Mouse (Mus musculus) kidney, postnatal 4 days (tissue): ENCODE results near the gene Prph.
"Not testable (repeated sequence)": the region's sequence is repeated elsewhere in the genome, so short reads cannot be mapped to it uniquely, and the experiment has no call there.

Source experiments
- DNase-seq, 2 experiments: peaks; one replicate each; pipeline ENCODE4 v3.0.0; 2021; ENCODE audit warnings: mixed read lengths in 2 of 2

Gene Prph

DNA sequence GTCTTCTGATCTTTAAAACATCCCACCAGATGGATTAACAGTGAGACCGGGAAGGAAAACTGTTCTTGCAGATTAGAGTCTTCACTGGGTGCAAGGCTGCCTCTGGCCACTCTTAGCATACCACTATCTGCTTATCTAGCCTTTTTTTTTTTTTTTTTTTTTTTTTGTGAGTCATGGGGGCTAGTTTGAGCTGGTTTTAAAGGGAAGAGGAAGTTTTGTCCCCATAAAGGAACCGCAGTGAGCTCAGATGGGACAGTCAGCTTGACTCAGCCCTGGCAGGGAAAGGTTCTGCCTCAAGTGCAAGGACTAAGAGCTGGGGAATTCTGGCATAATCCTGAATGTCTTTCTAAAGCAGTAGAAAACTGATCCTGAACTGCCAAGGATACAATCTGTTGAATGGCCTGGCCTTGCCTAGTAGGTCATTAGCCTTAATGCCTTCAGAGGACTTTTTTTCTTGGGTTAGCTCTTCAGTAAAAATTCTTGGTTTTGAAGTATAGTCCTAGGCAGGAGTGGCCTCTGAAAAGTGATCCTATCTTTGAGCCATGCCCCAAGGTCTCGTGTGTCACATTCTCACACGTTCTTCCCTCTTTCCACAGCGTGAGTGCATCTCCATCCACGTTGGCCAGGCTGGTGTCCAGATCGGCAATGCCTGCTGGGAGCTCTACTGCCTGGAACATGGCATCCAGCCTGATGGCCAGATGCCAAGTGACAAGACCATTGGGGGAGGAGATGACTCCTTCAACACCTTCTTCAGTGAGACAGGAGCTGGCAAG is 21.3 kb upstream of the Prph start:
- DNase-seq, result no peak

DNA sequence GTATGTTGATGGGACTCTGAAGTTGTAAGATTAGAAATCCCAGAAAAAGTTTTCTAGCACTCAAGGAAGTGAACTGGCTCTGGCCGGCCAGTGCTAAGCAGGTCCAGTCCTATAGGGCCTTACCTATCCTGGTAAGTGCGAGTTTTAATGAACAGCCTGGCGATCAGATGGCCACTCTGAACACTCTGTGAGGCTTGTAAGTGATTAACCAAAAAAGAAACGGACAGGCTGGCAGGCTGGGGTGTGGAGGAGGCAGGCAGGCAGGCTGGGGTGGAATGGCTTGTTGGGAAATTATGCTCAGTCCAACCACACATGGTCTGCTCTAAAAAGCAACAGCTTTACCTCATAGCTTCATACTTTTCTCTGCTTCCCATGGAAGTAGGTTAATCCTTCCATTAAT is 19.5 kb upstream of the Prph start:
- DNase-seq, result peak in 1 of 2 experiments; percentile 55

- DNase-seq, result no peak
These were observed 18.6 kb upstream of the Prph start for GRCm38 (mm10) chr15:99036249-99036905.

DNA sequence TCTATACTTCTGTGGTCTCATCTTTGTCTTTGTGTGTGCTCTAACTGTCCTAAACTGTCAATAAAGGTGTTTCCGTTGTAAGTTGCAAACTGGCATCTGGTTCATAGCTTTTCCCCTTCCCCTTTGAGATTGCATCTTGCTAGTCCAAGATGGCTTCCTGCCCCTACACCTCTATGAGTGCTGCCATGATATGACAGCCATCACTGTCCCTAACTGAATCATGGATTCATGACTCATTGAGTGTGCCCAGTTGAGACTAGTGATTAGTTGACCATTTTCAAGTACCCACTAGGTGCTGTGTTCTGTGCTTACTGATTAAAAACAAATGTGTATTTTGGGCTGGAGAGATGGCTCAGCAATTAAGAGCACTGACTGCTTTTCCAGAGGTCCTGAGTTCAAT is 16.9 kb upstream of the Prph start:
- DNase-seq, result no peak

DNA sequence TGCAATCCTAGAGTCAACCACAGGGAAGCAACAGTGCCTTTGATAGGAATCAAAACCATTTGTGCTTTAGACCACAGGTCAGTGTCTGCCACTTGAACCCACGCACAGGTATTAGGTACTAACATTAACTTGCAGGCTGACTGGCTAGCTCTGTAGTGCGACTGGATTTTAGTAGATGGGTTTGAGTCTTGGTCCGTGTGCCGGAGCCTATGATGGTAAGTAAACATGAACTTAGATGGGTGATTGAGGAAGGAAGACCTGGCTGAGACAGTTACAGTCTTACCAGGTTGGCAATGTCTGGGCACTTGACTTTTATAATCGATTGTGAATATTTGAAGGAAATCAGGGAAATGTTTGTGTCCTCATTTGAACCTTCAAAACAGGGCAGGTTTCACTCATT is 16.2 kb upstream of the Prph start:
- DNase-seq, result no peak

DNA sequence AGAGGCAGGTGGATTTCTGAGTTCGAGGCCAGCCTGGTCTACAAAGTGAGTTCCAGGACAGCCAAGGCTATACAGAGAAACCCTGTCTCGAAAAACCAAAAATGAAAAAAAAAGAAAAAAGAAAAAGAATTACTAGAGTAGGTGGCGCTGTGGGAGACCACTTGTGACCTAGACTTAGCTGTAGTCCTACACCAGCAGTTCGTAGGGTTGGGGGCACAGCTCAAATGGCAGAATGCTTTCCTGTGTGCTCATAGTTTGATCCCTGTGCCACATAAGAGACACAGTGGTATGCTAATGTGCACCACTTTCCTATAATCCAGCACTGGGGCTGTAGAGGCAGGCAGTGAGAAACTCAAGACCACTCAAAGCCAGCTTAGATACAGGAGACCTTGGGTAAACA is 15.7 kb upstream of the Prph start:
- no peak for DNase-seq

GRCm38 (mm10) chr15:99039996-99040919 is 14.7 kb upstream of the Prph start:
- DNase-seq, result no peak

DNA sequence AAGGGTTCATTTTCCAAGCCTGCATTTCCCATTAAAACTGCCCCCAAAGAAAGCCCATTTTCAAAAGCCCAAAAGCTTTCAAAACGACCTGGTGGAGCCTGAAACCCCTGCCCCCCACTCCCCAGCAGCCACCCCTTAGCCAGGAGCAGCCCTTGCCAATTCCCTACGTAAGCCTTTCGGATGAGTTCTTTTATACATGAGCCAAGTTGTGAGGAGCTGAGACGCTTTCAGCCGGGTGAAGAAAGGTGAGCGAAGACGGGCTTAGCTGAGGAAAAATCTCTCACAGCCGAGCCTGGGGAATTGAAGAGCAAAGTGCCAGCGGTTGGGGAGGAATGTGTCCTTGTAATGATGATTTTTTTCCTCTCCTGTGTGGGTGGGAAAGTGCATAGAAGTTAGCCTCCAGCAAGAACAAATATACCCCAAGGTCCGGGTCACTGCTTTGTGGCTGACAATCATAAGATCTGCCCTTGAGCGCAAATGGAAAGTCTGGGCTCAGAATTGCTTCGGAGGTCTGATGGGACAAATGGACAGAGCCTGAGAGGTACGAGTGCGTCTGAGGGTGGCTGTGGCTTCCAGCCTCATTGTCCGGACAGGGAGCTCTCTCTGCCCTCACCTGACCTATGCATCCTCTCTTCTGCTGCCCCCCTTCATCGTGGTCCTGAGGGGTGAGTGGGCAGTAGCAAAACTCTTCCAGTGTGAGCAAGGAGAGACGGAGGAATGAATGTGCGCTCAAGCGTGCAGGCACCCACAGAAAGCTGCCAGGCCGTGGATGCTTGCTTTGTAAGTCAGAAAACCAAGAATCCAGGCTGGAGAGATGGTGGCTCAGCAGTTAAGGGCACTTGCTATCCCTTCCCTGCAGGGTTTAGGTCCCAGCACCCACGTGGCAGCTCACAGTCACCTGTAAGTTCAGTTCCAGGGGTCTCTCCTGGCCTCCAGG is 13.8 kb upstream of the Prph start:
- peak in 1 of 2 experiments; percentile 55 for DNase-seq

DNA sequence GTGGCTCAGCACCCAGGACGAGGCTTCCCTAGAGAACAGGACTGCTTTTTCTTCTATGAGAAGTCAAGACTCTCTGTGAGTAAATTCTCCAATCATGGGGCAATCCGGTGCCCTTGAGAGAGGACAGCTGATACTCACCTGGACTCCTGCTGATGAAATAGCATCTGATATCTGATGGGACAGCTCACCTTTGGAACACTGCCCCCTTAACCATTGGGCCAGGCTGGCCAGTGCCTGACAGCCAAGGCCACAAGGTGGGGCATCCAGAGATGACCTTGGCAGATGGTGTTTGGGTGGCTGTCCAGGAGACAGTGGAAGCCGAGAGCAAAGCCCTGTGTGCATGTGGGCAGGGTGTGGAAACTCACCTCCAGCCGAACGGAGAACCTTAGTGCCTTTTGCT is 12.6 kb upstream of the Prph start:
- DNase-seq, result no peak

GRCm38 (mm10) chr15:99044854-99045253 is 10.1 kb upstream of the Prph start:
- DNase-seq, result peak in 1 of 2 experiments; percentile 56

- not testable (repeated sequence) for DNase-seq
These were observed 9.2 kb upstream of the Prph start for GRCm38 (mm10) chr15:99045734-99046133.

DNA sequence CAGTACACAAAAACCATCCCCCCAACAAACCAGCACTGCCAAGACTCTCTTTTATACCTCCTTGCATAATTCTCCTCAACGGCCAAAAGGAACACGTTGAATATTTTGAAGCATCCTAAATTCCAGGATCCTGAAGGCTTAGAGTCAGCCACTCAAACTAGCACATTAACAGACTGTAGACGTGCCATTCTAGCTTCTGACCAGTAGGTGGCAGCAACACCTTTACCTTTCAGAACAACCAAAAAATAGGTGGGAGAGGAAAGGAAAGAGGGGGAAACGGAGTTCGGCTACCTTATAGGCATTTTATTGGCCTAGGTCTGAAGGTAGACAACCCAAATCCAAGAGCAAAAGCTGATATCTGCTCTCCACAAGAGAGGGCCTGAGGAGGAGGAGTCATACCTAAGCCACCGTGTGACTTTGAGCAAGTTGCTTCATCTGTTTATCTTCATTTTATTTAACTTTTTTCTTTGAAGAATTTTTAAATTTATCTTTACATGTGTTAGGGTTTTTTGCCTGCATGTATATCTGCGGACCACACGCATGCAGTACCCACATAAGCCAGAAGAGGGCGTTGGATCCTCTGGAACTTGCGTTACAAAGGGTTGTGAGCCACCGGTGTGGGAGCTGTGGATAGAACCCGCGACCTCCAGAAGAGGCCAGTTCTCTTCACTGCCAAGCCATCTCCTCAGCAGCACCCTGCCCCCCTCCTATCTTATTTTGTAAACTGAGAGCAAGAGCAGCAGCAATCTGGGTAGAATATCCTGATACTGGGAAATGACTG is 5.3 kb upstream of the Prph start:
- DNase-seq, result peak; percentile 73 to 76

- peak; percentile 44 to 58 for DNase-seq
These were observed 1.6 kb upstream of the Prph start for GRCm38 (mm10) chr15:99053373-99053772.

DNA sequence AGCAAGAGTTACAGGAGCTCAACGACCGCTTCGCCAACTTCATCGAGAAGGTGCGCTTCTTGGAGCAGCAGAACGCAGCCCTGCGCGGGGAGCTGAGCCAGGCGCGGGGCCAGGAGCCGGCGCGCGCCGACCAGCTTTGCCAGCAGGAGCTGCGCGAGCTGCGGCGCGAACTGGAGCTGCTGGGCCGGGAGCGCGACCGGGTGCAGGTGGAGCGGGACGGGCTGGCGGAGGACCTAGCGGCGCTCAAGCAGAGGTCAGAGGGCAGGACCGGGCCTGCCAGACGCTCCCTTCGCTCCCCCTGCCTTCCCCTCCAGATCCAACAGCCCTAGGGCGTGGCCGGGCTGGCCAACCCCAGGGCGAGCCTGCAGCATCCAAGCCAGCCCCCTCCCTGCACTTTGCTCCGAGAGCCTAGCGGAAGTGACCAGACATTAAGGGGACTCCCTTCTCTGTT is 562 bp downstream of the Prph start:
- DNase-seq, result peak; percentile 48 to 62

GRCm38 (mm10) chr15:99056332-99056731 is 1.4 kb downstream of the Prph start:
- DNase-seq, result peak; percentile 67

DNA sequence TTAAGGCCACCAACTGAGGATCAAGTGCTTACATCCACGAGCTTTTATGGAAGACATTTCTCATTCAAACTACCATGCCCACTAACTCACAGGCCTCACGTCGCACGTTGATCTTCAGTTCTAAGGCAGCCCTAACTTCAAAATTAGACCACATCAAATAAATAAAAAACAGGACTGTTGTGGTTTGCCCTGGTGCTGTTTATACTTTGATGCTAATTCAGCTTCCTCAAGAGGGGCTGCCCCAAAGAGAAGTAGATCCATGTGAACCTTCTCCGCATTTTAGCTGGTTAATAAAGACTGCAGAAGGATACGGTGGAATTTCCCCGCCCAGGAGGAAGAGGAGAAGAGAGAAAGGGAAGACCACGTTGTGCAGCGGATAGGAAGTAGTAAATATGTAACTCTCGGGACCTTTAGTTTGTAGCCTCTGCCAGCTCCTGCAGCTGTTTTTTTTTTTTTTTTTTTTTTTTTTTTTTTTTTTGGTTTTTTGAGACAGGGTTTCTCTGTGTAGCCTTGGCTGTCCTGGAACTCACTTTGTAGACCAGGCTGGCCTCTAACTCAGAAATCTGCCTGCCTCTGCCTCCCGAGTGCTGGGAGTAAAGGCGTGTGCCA is 10.7 kb downstream of the Prph start:
- DNase-seq, result no peak

DNA sequence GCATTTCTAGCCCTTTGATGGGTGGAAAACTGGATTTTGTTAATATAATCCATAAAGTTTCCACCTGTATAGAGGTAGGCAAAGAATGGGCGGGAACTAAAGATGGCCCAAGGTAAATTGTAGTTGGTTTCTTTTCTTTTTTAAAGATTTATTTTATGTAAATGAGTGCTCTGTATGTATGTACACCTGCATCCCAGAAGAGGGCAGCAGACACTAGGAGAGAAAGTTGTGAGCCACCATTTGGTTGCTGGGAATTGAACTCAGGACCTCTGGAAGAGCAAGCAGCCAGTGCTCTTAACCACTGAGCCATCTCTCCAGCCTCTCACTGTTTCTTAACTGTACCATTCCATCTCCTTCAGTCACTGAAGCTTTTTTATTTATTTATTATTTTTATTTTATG is 17.0 kb downstream of the Prph start:
- no peak for DNase-seq

DNA sequence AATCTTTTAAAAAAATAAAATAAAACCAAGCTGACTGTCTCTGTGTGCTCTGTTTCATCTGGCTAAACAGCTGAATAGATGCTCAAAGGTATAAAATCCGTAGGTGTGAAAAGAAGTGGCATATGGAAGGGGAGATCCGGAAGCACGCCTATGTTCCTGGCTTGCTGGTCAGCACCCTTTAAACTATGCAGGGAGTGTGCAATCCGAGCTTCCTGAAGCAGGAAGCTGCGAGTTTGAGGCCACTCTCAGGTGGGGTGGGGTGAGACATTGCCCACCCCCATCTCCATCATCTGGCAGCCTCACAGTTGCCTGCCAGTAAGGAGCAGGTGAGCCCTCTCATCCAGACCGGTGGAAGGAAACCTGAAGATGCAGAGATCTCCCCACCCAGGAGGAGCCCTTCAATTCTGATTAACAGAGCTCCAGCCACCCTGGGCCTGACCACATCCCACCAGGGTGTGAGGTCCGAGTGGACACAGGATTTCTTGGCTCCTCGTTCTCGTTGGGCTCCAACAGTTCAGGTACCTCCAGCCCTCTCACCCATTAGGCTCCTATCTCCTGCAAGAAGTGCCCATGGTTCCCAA is 19.1 kb downstream of the Prph start, which contains the start of gene Troap:
Gene Troap, plus strand, starts transcription at position 557 of the 581 bp plus-strand sequence.
- DNase-seq, result no peak

DNA sequence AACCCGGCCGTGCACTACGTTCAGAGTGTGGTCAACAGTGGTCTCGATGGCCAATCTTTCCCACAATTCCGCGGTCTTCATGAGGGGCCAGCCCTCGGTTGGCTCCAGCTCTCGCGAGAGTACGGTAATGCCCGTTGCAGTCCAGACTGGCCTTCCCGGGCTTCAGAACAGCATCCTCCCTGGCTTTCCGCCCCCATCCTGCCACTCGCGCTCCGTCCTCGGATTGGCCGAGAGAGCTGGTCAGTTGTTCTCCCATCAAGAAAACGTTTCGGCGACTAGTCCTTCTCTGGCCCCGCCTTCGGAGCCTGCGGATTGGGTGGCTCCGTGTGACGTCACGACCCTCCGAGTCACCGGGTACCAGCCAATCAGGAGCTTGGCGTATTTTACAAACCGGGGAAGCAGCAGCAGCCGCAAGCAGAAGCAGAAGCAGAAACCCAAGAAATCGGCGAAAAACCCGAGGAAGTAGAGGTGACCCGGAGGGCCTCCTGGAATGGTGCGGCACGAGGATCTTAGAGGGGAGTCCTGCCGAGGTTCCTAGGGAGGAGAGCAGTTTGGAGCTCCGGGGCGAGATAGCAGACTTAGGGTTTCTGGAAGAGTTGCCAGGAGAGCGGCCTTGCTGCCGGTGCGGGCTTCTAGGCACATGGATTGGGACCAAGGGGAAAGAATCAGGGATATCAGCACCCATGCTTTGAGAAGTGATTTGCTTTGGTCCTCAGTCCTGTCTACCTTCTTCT is 19.8 kb downstream of the Prph start:
- DNase-seq, result peak; percentile 99

DNA sequence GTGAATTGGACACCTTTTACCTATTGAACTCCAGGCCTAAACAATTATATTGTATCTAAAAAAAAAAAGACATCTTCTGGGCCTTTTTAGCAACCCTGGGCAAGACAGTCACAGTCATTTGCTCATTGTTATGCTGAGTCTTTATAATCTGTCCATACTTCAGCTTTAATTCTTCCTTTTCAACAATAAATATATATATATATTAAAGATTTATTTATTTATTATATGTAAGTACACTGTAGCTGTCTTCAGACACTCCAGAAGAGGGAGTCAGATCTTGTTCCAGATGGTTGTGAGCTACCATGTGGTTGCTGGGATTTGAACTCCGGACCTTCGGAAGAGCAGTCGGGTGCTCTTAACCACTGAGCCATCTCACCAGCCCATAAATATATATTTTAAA is 21.0 kb downstream of the Prph start:
- not testable (repeated sequence) for DNase-seq
